Mouse (Mus musculus) CD4-positive helper T cell, adult 2 months (primary cell): Measurements from ENCODE around the gene Ptcd2.

Source experiments
- DNase-seq: peaks from one replicate; pipeline ENCODE4 v3.0.0-alpha.2; 2012; ENCODE audit warnings: low read depth, missing footprints, low spot score

The Ptcd2 gene

GRCm38 (mm10) chr13:99344599-99345575, at the start of gene Ptcd2, which contains the start of gene Mrps27:
TSS of gene Ptcd2 (minus strand) at chr13:99344705.
TSS of gene Mrps27 (plus strand) at chr13:99344786.
- DNase-seq, result peak; percentile 96

GRCm38 (mm10) chr13:99393128-99393527, 48.6 kb upstream of the Ptcd2 start:
- no peak for DNase-seq

DNA sequence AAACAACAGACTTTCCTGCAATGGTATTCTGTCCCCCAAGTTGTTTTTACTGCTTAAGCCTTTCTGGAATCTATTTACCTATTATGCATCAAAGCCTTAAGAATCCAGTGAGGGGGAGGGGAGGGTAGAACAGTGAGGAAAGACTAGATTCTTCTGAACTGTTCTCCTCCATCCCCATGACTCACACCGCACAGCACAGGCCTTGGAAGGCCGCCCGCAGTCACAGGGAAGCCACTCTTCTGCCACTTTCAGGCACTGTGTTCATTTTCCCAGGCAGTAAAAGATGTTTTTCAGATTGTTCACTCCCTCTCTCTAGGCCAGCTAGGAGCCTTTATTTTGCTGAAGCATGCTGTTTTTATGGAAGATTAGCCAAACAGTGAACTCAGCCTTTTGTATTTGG, 46.9 kb upstream of the Ptcd2 start:
- DNase-seq, result no peak

DNA sequence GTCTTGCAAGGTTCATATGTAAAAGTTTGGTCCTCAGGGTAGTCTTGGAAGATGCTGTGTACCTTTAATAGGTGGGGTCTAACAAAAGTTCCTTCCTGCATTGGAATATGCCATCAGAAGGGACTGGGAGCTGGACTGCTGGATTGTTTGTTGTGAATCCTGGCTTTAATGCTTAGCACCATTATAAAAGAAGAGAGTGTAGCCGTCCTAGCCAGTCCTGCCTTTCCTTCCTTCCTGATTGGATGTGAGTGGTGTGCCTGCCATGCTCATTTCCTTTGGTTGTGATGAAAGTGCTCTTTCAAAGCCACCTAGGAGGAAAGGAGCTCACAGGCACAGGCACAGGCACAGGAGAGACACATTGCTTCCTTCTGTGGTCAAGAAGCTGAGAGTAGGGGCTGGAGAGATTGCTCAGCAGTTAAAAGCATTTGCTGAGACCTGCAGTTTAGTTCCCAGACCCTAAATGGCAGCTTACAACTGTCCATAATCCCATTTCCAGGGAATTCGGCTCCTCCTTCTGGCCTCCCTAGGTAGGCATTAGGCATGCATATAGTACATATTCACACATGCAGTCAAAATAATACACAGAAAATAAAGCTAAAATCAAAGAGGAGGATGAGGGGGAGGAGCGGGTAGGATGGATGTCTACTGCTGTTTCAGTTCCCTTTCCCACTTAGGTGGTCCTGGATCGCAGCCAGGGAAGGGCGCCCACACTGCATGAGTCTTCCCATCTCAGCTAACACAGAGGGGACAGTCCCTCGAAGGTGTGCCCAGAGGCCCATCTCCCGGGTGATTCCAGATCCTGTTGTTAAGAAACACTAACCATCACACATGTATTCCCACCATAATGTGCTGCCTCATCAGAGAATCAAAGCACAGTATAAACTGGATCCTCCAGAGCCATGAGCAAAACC, 43.7 kb upstream of the Ptcd2 start:
- DNase-seq, result no peak

GRCm38 (mm10) chr13:99386341-99386740, 41.8 kb upstream of the Ptcd2 start:
- DNase-seq, result no peak

GRCm38 (mm10) chr13:99385911-99386310, 41.4 kb upstream of the Ptcd2 start:
- no peak for DNase-seq

GRCm38 (mm10) chr13:99384555-99385203, 40.2 kb upstream of the Ptcd2 start:
- DNase-seq, result peak; percentile 80

GRCm38 (mm10) chr13:99382373-99382772, 37.9 kb upstream of the Ptcd2 start:
- no peak for DNase-seq

DNA sequence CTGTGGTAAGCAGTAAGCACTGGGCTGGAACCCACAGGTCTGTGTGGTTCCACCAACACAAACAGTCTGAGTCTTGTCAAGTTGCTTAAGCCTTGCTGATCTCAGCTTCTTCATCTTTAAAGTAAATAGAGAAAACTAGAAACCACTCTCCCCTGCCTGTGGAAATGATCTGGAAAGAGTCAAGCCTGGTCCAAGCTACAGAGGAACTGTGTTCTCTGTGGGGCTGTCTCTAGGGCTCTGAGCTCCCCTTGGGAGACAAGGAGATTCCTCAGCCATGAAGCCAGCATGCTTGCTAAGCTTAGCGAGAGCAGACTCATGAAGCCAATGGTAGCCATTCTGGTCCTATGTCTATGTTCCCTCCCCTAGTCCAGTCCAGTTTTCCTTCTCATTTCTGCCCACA, 33.7 kb upstream of the Ptcd2 start:
- no peak for DNase-seq

- no peak for DNase-seq
Measured at GRCm38 (mm10) chr13:99377055-99377454, 32.5 kb upstream of the Ptcd2 start.

DNA sequence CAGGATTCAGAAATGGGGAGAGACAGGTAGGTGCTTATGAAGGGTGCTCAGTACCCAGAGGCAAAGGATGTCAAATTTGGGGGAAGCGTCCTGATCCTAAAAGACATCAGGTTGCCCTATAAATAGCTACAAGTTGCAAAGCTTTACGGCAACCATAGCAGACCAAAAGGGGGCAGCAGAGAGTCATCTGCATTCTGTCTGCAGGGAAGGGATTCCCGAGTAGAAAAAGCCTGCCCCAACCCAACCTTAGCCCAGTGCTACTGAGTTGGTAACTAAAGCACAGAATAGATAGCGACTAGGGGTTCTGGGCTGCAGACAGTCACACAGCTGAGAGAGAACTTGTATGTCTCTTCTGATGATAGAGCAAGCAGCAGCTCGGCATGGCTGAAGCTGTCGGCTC, 31.0 kb upstream of the Ptcd2 start:
- peak; percentile 60 for DNase-seq

GRCm38 (mm10) chr13:99374191-99374590, 29.7 kb upstream of the Ptcd2 start:
- DNase-seq, result no peak

DNA sequence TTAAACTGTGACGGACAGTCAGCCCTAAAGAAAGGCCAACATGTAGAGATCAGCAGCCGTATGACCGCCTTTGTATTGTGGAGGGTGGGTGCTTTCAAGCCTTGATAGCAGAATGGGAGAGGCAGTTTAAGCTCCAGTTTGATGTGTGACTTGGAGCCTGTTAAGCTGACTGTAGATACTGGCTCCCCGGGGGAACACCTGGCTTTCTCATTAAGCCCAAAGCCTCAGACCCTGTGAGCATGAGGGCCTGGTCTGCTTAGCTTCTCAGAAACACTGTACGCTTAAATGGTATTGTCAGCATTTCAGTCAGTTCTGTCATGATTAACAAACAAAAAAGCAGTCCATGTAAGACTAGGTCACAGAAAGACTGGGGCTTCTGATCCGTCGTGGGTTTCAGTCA, 29.2 kb upstream of the Ptcd2 start:
- DNase-seq, result no peak

DNA sequence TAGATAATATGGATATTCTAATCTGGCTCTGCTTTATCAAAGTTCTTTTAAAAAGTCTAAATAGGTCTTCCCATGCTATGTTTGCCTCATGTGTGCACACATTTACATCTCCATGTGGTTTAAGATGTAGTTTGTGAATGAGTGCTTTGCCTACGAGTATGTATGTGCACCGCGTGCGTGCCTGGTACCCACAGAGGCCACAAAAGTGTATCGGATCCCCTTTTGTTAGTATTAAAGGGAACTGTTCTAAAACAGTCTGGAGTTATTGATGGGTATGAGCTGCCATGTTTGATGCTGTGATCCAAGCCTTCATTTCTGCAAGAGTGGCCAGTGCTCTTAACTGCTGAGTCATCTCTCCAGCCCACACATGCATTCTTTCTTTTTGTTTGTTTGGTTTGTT, 26.8 kb upstream of the Ptcd2 start:
- DNase-seq, result no peak

DNA sequence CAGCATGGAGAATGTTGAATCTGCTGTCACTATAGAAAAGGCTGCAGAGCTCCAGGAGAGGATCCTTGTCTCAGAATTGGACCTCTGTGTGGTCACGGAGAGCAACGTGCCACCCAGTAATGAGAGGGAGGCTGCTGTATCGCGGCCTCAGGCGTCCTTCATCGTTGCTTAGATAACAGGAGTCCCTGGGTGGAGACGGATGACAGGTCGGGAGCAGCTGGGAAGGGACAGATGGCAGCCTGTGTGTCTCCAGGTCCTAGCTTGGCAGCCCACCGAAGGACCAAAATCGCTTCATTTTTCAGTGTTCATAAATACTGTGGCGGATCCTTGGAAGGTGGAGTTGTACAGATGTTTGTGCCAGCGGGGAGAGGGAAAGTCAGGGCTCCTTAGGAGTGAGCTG, 24.6 kb upstream of the Ptcd2 start:
- DNase-seq, result no peak

DNA sequence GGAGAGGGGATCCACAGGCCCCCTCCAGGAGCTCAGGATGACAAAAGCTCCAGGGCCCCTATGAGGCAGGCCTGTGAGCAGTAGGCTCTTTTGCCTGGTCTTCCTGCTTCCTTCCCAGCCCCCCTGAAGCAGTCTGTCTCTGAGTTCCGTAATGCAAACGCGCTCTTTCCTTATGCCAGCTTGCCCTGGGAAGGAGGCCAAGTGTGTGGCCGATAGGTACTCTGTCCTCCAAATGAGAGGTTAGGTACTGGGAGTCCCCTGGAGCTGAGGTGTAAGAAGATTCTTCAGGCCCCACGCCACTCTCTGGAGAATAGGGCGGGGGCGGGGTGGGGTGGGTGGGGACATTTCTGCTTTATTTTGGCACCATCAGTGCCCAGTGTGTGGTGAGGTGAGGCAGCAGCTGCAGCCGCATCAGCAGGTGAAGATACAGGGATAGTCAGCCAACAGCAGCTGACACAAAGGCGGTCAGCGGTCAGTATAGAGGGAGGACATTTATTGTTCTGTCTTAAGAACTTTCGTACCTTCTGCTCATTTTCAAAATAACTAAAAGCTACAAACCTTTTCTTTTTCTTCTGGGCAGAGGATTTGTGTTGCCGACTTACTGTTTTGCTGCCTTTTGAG, 23.2 kb upstream of the Ptcd2 start:
- no peak for DNase-seq

DNA sequence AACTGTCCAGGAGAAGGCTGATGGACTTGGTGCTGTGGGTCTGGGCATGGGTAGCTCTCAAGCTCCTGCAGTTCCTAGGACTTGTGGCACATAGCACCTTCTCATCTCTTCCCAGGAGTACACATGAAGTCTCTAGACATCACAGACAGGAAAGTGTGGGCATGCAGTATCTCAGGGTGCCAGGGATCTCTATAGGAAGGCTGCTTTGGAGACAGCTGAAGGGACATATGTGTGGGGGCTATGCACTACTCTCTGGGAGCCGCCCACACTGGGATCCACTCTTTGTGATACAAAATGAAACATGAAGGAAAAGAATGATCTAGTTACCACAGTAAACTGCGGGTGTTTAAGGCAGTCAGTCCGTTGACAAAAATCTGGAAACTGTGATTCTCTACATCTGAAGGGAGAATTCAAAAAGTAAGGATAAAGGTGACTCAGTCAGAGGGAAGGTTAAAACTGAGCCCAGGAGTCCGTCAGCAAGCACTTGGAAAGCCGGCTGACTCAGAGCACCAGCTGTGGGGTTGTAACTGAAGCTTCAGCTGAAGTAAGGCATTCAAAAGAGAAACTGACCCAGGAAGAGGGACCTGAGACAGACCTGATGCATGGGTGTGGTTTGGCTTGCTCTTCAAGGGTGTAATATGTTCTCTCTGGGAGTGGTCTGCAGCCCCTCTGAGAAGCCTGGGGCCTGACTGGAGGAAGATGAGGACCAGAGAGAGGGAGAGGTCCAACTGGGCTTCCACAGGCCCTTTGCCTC, 22.1 kb upstream of the Ptcd2 start:
- DNase-seq, result no peak

GRCm38 (mm10) chr13:99363866-99364265, 19.4 kb upstream of the Ptcd2 start:
- DNase-seq, result no peak

DNA sequence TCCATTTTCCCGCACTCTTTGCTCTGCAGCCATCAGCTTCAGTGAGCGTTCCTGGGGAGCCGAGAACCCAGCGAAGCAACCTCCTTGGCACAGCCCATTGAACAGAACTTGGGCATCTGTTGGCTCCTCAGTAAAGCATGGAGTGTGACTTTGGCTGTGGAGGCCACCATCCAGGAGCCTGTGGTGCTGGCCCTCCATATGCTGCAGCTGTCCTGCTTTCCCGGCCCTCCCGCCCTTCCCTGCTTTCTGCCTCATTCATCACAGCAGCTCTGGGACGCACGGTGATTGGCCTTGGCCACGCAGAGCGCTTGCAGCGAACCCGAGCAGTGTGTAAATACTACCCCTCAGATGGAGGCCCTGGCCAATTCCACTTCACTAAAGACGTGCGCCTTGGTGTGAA, 14.4 kb upstream of the Ptcd2 start:
- DNase-seq, result no peak

DNA sequence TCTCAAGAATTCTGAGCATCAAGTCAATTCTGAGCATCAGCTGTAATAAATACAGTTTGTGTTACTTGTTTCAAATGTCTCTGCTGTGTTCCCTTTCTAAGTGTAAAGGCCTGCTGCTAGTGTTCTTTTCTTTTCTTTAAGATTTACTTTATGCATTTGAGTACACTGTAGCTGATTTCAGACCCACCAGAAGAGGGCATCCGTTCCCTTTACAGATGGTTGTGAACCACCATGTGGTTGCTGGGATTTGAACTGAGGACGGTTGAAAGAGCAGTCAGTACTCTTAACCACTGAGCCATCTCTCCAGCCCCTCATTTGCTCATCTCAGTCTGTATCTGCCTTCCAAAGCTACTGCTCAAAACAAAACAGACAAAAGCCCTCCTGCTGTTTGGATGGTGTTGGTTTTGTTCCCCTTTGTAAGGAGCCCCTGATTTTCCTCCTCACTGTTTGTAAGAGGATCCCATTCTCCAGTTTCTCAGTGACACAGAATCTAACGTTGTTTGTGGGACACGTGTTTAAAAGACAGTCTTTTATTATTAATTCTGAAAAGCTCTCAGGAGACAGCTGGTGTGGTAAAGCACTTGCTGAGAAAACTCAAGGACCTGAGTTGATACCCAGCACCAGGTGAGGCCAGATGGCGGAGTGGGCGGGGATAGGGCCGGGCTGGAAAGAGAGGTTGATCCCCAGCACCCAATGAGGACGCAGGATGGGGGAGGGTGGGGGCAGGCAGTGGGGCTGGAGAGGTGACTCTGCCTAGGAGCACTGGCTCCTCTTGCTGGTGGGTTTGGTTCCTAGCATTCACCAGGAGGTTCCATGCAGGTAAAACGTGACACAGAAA, 12.1 kb upstream of the Ptcd2 start:
- DNase-seq, result no peak
